Mouse (Mus musculus): ENCODE measurements at regions not wholly inside any gene's neighbourhood (a gene's known extent, or its start where the extent isn't known, plus 50 kb on each side); places are given as distances from the start of the nearest gene placed in this dataset.

DNA sequence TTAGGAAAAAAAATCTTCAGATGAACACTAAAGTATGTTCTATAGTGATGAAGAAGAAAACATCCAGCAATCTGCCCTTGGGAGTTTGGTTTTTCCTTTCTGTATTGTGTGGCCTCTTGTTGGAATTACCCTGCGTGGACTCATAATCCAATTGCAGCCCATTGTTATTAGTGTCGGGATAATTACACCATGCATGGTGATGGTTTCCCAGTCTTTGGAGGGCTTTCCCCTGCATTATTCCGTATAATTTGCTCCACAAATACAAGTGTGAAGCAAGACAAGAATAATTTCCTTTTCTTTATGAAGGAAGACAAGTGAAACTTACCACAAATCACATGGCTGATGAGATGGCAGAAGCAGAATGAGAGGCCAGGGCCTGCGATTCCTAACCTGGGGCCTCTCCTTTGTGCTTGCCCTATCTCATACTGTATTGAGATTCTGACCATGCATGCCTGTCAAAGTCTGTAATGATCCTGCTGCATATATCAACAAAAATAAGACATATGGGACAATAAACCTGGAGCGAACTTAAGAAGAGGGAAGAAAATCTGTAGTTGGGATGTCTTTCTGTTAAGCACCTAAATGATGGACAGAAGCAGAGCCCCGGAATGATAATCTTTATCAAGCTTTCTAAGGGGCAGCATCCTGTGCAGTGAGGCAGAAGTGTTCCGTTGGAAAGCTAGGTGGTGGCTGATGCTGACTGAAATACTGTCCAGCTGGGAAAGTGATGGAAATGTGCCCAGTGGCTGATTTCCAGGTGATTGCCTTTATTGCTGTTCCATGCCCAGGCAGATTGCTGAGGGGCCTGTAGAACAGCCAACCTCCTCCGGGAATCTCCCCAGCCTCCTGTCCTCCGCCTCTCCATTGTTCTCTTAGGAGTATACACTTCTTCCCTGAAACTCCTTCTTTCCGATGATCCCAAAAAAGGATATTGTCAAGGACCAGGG lies 130.8 kb upstream of the 4933402D24Rik start:
- Histone ChIP-seq H3K27ac (ENCODE audit: insufficient read depth, low read depth, low read length) (no peak overlapping the region), H3K4me3 (ENCODE audit: insufficient read depth, low read length) (no peak overlapping the region), H3K4me1 (ENCODE audit: control insufficient read depth, insufficient read depth, low read length) (no peaks in the 10 kb centered on the region)
- no peak for TF ChIP-seq POLR2A (IDR thresholded peaks at IDR 0.05; ENCODE audit: borderline replicate concordance, low read depth, low read length)
- TF ChIP-seq CTCF (IDR thresholded peaks at IDR 0.05; ENCODE audit: low read depth, low read length) = no peak

DNA sequence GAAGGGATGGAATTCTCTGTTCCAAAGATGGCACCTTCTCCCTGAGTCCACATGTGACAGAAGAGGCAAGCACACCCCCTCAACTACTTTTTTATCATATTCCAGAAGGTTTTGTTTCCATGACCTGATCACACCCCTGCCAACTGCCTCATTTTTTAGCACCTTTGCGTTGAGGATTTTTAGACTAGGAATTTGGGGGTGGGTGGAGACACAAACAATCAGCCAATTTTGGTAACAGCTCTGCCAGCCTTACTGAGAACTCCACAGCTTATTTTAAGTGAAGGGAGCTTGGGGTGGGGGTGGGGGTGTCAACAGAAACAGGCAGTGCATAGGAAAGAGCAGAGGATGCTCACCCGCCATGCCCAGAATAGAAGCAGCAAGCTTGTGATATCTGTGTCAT lies 129.7 kb upstream of the 4933402D24Rik start:
- no peak overlapping the region for H3K4me3 ChIP-seq (ENCODE audit: insufficient read depth, low read length)
- no peak overlapping the region for H3K27ac ChIP-seq (ENCODE audit: insufficient read depth, low read depth, low read length)
- H3K4me1 ChIP-seq (ENCODE audit: control insufficient read depth, insufficient read depth, low read length) = no peaks in the 10 kb centered on the region
- TF ChIP-seq POLR2A (IDR thresholded peaks at IDR 0.05; ENCODE audit: borderline replicate concordance, low read depth, low read length) = no peak
- no peak for TF ChIP-seq CTCF (IDR thresholded peaks at IDR 0.05; ENCODE audit: low read depth, low read length)

DNA sequence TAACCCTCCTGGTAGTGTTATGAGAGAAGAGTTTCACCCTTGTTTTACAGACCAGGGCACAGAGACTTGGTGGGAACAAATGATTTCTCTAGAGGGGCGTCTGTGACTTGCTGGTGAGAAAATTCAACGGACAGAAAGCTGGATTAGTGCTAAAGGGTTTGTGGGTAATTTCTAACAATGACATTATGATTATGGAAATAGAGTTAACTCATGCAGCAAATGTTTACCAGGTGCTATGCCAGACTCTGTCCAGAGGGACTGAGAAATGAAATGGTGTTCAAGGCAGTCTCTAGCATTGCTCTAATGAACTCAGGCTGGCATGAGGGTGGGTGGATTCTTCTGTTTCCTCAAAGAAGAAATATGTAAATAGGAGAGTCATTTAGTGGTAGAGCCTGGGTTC lies 128.5 kb upstream of the 4933402D24Rik start:
- Histone ChIP-seq H3K4me1 (ENCODE audit: control insufficient read depth, insufficient read depth, low read length) (no peaks in the 10 kb centered on the region), H3K27ac (ENCODE audit: insufficient read depth, low read depth, low read length) (no peak overlapping the region), H3K4me3 (ENCODE audit: insufficient read depth, low read length) (no peak overlapping the region)
- TF ChIP-seq POLR2A (IDR thresholded peaks at IDR 0.05; ENCODE audit: borderline replicate concordance, low read depth, low read length) (no peak), CTCF (IDR thresholded peaks at IDR 0.05; ENCODE audit: low read depth, low read length) (no peak)

- no peak overlapping the region for H3K27ac ChIP-seq (ENCODE audit: insufficient read depth, low read depth, low read length)
- no peak for TF ChIP-seq CTCF (IDR thresholded peaks at IDR 0.05; ENCODE audit: low read depth, low read length)
- TF ChIP-seq POLR2A (IDR thresholded peaks at IDR 0.05; ENCODE audit: borderline replicate concordance, low read depth, low read length) = no peak
- no peak overlapping the region for H3K4me3 ChIP-seq (ENCODE audit: insufficient read depth, low read length)
- H3K4me1 ChIP-seq (ENCODE audit: control insufficient read depth, insufficient read depth, low read length) = no peaks in the 10 kb centered on the region
Observed at GRCm38 (mm10) chr1:63879570-63879969, 110.5 kb upstream of the 4933402D24Rik start.

- no peak overlapping the region for H3K27ac ChIP-seq (ENCODE audit: insufficient read depth, low read depth, low read length)
- no peaks in the 10 kb centered on the region for H3K4me1 ChIP-seq (ENCODE audit: control insufficient read depth, insufficient read depth, low read length)
- no peak for TF ChIP-seq POLR2A (IDR thresholded peaks at IDR 0.05; ENCODE audit: borderline replicate concordance, low read depth, low read length)
- no peak for TF ChIP-seq CTCF (IDR thresholded peaks at IDR 0.05; ENCODE audit: low read depth, low read length)
- no peak overlapping the region for H3K4me3 ChIP-seq (ENCODE audit: insufficient read depth, low read length)
Observed at GRCm38 (mm10) chr1:63876589-63877251, 107.7 kb upstream of the 4933402D24Rik start.

DNA sequence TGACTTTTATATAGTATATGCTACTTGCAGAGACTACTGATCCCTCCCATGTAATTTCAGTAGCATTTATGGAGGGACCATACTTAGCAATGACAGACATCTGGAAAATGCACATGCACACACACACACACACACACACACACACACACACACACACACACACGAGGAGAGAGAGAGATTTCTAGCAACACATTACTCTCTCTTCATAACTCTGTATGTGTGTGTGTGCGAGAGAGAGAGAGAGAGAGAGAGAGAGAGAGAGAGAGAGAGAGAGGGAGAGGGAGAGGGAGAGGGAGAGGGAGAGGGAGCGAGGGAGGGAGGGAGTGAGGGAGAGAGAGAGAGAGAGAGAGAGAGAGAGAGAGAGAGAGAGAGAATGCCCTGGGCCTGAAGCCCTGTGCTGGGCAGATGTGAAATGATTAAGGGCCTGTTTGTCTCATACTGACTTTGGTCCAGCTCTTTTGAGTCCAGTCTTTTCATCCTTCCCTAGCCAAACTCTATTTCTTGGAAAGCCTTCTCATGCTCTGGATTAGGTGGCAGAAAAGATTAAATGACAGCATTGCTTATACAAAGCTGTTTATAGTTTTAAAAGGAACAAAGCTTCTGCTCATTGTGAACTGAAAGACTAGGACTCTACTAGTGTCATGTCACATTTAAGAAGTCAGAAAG lies 106.4 kb upstream of the 4933402D24Rik start:
- no peak for TF ChIP-seq POLR2A (IDR thresholded peaks at IDR 0.05; ENCODE audit: borderline replicate concordance, low read depth, low read length)
- no peak for TF ChIP-seq CTCF (IDR thresholded peaks at IDR 0.05; ENCODE audit: low read depth, low read length)
- Histone ChIP-seq H3K4me3 (ENCODE audit: insufficient read depth, low read length) (no peak overlapping the region), H3K4me1 (ENCODE audit: control insufficient read depth, insufficient read depth, low read length) (no peaks in the 10 kb centered on the region), H3K27ac (ENCODE audit: insufficient read depth, low read depth, low read length) (no peak overlapping the region)

DNA sequence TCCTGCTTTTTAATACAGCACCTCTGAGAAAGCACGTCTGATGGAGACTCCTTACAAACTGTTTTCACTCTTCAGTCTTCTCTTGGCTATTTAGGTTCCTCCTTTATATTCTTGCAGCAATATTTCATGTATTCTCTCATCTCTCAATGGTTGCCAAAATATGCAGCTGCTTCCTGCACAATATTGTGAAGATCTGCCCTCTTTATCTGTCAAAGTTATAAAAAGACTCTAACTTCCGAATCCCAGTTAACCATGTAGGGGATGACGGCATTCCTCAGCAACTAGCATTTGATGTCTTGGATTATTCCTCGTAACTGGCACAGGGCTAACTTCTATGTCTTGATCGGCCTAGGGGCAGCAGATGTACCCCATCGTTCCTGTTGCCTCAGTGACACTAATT lies 102.8 kb upstream of the 4933402D24Rik start:
- Histone ChIP-seq H3K27ac (ENCODE audit: insufficient read depth, low read depth, low read length) (no peak overlapping the region), H3K4me1 (ENCODE audit: control insufficient read depth, insufficient read depth, low read length) (no peaks in the 10 kb centered on the region), H3K4me3 (ENCODE audit: insufficient read depth, low read length) (no peak overlapping the region)
- TF ChIP-seq CTCF (IDR thresholded peaks at IDR 0.05; ENCODE audit: low read depth, low read length) = no peak
- TF ChIP-seq POLR2A (IDR thresholded peaks at IDR 0.05; ENCODE audit: borderline replicate concordance, low read depth, low read length) = no peak

- TF ChIP-seq POLR2A (IDR thresholded peaks at IDR 0.05; ENCODE audit: borderline replicate concordance, low read depth, low read length) = no peak
- TF ChIP-seq CTCF (IDR thresholded peaks at IDR 0.05; ENCODE audit: low read depth, low read length) = no peak
- Histone ChIP-seq H3K27ac (ENCODE audit: insufficient read depth, low read depth, low read length) (no peak overlapping the region), H3K4me3 (ENCODE audit: insufficient read depth, low read length) (no peak overlapping the region), H3K4me1 (ENCODE audit: control insufficient read depth, insufficient read depth, low read length) (no peaks in the 10 kb centered on the region)
Observed at GRCm38 (mm10) chr1:63869342-63869741, 100.3 kb upstream of the 4933402D24Rik start.

DNA sequence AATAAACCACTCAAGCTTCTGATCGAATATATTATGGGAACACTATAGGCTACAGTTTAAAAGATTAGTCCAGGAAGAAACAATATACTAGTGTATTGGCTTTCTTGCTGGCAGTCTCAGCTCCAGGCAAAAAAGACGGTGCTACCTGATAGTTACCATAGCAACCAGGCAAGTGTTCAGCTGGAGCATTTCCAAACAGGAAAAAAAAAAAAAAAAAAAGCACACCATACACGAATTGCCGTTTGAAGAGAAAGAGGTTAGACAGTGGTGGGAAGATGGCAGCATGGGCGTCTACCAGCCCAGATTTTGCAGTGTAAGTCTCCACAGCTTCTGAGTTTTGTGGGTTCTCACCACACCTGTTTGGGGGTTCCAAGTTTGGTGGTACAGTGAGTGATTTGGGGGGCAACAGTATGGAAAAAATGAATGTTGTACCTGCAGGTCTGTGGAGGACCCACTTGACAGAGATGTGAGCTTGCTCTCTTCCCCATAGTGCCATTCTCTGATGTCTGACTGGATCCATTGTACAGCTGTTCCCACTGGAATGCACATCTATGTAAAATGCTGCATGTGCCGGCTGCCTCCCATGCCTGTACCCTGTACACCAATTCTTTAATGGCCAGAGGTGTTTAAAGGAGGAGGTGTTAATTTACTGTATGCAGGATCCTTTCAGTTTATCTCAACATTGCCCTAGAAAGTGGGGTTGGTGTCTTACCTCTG lies 89.0 kb upstream of the 4933402D24Rik start:
- Histone ChIP-seq H3K4me1 (ENCODE audit: control insufficient read depth, insufficient read depth, low read length) (no peaks in the 10 kb centered on the region), H3K27ac (ENCODE audit: insufficient read depth, low read depth, low read length) (no peak overlapping the region), H3K4me3 (ENCODE audit: insufficient read depth, low read length) (no peak overlapping the region)
- TF ChIP-seq CTCF (IDR thresholded peaks at IDR 0.05; ENCODE audit: low read depth, low read length) (no peak), POLR2A (IDR thresholded peaks at IDR 0.05; ENCODE audit: borderline replicate concordance, low read depth, low read length) (no peak)

Measured in bone marrow macrophage, adult 2 months (primary cell).